Mouse (Mus musculus) liver, postnatal 0 days (tissue): ENCODE measurements around the gene Klhl22.
A peak's percentile ranks its signal among the peaks of the same experiment; 100 is the strongest.

ENCODE experiments used
- CTCF ChIP-seq: sonication (generic); IDR thresholded peaks from 2 replicates; pipeline ENCODE4 v1.5.1; 2016; ENCODE audit warnings: antibody characterized with exemption, low read depth
- EP300 ChIP-seq: IDR thresholded peaks from 2 replicates; pipeline ENCODE4 v1.6.1; 2016; ENCODE audit warnings: antibody characterized with exemption, low read depth, mild to moderate bottlenecking

DNA sequence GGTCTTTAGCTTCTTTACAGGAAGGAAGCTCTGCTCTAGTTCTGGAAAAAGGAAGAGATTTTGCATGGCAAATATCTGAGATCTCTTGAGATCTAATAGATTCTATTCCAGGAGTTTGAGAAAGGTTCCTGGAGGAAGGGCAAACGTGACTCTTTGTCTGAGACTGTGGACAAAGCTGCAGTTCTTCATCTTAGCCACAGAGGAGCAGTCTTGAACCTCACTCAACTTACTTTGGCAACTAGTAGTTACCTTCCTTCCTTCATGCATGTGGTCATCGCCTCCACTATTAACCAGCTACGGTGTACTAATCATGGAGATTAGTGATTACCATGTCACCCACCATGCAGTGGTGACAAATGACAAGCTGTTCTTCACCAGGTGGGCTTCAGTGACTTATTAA lies 25.9 kb downstream of the Klhl22 start:
- TF ChIP-seq CTCF: peak; percentile 43
- no peak for TF ChIP-seq EP300
